Mouse (Mus musculus) liver, embryonic 14.5 days (tissue): ENCODE data around the gene Fndc11.
"Not testable (repeated sequence)": the region's sequence is repeated elsewhere in the genome, so short reads cannot be mapped to it uniquely, and the experiment has no call there.

ENCODE experiments used
- CTCF ChIP-seq: IDR thresholded peaks from 2 replicates; pipeline ENCODE4 v1.5.1; 2016; ENCODE audit warnings: antibody characterized with exemption, low read depth, control low read depth
- EP300 ChIP-seq: IDR thresholded peaks from 2 replicates; pipeline ENCODE4 v1.6.1; 2016; ENCODE audit warnings: antibody characterized with exemption, low read depth

DNA sequence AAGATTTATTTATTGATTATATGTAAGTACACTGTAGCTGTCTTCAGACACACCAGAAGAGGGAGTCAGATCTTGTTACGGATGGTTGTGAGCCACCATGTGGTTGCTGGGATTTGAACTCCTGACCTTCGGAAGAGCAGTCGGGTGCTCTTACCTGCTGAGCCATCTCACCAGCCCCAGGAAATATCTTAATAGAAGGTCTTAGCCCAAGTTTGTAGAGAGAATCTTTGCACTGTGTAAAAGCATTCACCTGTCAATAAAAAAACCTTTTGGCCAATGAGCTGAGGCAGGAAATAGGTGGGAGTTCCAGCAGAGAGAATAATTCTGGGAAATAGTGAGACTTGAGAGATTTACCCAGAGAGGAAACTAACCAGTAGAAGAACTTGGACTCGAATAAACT is 28.4 kb upstream of the Fndc11 start:
- TF ChIP-seq CTCF, EP300: not testable (repeated sequence)
